Mouse (Mus musculus) cerebellum, adult 2 months (tissue): ENCODE data around the gene Cdh1.

Experiments used
- CTCF ChIP-seq: fragments of 200-500 bp; IDR thresholded peaks from 2 replicates; pipeline ENCODE4 v1.5.1; 2011; ENCODE audit warnings: low read depth, mild to moderate bottlenecking, control low read depth, low read length, moderate library complexity, borderline replicate concordance; ENCODE audit not compliant: insufficient read depth
- POLR2A ChIP-seq: fragments of 200-500 bp; IDR thresholded peaks from 2 replicates; pipeline ENCODE4 v1.6.1; 2011; ENCODE audit warnings: low read length, control low read depth, borderline replicate concordance; ENCODE audit not compliant: insufficient read depth

DNA sequence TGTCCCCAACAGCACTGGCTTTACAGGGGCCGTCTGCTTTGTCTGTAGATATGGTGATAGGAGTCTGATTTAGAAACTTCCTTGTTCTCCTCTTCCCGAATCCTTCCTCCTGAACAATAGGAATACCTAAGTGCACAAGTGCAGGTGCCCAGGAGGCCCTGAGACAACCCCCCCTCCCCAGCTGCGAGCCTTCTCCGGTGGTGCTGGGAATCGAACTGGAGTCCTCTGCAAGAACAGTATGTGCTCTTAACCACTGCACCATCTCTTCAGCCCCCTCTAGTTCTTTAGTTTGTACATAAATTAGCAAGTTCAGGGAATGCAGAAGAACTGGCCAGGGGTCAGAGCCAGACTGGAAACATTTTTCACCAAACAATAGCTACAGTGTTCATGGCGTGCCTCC lies 14.7 kb downstream of the Cdh1 start:
- no peak for TF ChIP-seq CTCF
- no peak for TF ChIP-seq POLR2A
